Mouse (Mus musculus) limb, embryonic 13.5 days (tissue): ENCODE measurements around the gene Pisd. TPM values are rescaled to one million over a fixed set of nuclear protein-coding genes. Genes with fewer than 3 reads are reported as not detected.
"Not testable (repeated sequence)": the region's sequence is repeated elsewhere in the genome, so short reads cannot be mapped to it uniquely, and the experiment has no call there.

Experiments used
- ATAC-seq: fragments of 200-750 bp; cut with Nextera tagmentation; 2 replicates; pipeline ENCODE4 v1.8.0; 2017; ENCODE audit warnings: low read depth, moderate number of reproducible peaks, moderate TSS enrichment; ENCODE audit not compliant: low FRiP score
- H3K27ac ChIP-seq: fragments of 300-500 bp; sonication (generic); 2 replicates; pipeline ENCODE4 v1.5.1; 2015; ENCODE audit warnings: inconsistent platforms, mild to moderate bottlenecking, moderate library complexity
- H3K27me3 ChIP-seq: fragments of 300-500 bp; sonication (generic); 2 replicates; pipeline ENCODE4 v1.6.1; 2015; ENCODE audit warnings: mild to moderate bottlenecking, inconsistent platforms
- H3K36me3 ChIP-seq: fragments of 300-500 bp; sonication (generic); 2 replicates; pipeline ENCODE4 v1.6.1; 2015; ENCODE audit warnings: inconsistent platforms, mild to moderate bottlenecking, moderate library complexity
- H3K4me1 ChIP-seq: fragments of 300-500 bp; sonication (generic); 2 replicates; pipeline ENCODE4 v1.6.1; 2015; ENCODE audit warnings: inconsistent platforms
- H3K4me2 ChIP-seq: fragments of 300-500 bp; sonication (generic); replicated peaks from 2 replicates; pipeline ENCODE4 v1.6.1; 2015; ENCODE audit warnings: inconsistent platforms, mild to moderate bottlenecking, moderate library complexity
- H3K4me3 ChIP-seq: fragments of 300-500 bp; sonication (generic); 2 replicates; pipeline ENCODE4 v1.5.1; 2015; ENCODE audit warnings: moderate library complexity, mild to moderate bottlenecking, inconsistent platforms
- H3K9ac ChIP-seq: fragments of 300-500 bp; sonication (generic); 2 replicates; pipeline ENCODE4 v1.6.1; 2015; ENCODE audit warnings: mild to moderate bottlenecking, inconsistent platforms
- H3K9me3 ChIP-seq: fragments of 300-500 bp; sonication (generic); 2 replicates; pipeline ENCODE4 v1.6.1; 2016; ENCODE audit warnings: inconsistent platforms
- WGBS: fragments of 180-500 bp; shearing (Covaris S2); methylation state at CpG from one replicate; pipeline ENCODE4 v1.1.7; 2015; 5-methylcytosine and 5-hydroxymethylcytosine counted together
- polyA plus RNA-seq: library from polyadenylated mRNA; unstranded; fragments of >200 nt; fragmentation: Nextera tagmentation; extraction: Ambion mirVana; gene quantifications from 2 replicates; pipeline ENCODE4 v1.2.1, GENCODE M21; 2015

Pisd gene
- polyA plus RNA-seq, 1 experiment from 2014 or later: 54.4 TPM

DNA sequence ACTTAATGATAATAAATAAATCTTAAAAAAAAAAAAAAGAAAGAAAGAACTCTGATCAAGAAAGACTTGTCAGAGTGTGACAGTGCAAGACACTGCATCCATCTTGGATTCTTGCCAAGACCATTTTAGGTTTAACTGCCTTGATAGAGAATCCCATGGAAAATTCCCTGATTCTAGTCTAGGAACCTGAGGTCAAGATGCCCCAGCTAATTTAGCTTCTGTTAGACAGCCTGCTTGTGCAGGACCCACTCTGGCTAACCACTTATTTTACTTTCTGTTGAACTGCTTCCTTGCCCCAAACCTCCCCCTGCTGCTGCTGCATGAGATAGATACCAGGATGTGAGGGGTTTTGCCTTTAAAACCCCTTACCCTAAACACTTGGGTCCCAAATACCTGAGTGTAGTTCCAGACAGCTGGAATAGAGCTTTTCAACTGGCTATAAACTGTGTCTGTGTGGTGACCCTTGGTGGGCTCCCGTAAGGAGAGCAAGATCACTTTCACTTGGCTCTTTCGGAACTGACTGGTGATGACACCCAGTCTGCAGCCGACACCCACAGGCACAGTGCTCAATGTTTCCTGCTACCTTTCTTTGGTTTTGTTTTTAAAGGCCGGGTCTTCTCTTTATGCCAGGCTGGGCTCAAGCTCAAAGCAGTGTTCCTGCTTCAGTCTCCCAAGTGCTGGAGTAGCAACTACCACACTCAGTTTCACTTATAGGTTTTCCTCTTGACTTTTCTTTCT lies 17.6 kb downstream of the Pisd start:
- ATAC-seq: no peak
- Histone ChIP-seq H3K9me3 (no peaks in the 10 kb centered on the region), H3K27me3 (no peaks in the 10 kb centered on the region), H3K9ac (no peak overlapping the region), H3K4me1 (no peaks in the 10 kb centered on the region), H3K4me2 (no peak overlapping the region), H3K4me3 (no peak overlapping the region), H3K27ac (no peak overlapping the region), H3K36me3 (peaks cover 31% of the 10 kb centered on the region)
- WGBS: 93% methylated on average over 4 of the region's 4 CpGs

DNA sequence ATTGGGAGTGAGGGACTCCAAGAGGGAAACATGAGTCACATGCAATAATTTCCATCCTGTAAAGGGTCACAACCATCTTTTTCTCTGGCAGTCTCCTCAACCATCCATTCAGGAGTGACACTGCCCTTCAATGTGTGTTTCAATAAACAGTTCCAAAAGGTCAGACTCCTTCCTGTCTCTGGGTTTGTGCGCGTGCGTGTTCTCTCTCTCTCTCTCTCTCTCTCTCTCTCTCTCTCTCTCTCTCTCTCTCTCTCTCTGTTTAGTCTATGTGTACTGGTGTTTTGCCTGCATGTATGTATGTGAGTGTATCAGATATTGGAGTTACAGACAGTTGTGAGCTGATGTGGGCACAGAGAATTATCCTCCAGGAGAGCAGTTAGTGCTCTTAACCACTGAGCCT lies 18.4 kb downstream of the Pisd start:
- WGBS: 92% methylated on average over 3 of the region's 3 CpGs
- Histone ChIP-seq H3K36me3 (peaks cover 28% of the 10 kb centered on the region), H3K9me3 (no peaks in the 10 kb centered on the region), H3K27ac (no peak overlapping the region), H3K4me1 (no peaks in the 10 kb centered on the region), H3K4me3 (no peak overlapping the region), H3K4me2 (no peak overlapping the region), H3K9ac (no peak overlapping the region), H3K27me3 (no peaks in the 10 kb centered on the region)
- ATAC-seq: no peak

DNA sequence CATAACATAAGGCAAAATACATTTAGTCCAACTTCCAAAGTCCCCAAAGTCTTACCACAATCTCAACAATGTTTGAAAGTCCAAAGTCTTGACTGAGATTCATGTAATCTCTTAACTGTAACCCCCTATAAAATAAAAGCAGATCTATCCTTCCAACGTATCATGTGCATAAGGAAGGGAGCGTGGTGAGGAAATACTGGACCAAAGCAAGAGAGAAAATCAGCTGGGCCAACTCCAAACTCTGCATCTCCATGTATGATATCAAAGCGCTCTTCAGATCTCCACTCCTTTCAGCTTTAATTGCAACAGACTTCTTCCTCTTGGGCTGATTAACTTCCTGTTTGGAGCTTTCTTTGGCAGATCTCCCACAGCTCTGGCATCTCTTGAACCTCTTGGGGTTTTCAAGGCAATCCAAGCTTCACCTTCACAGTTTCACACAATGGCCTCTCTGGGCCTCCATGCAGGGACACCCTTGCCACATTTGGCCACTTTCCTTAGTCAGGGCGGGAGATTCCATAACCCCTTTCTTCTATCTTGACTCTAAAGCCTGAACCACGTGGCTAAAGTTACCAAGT lies 23.8 kb downstream of the Pisd start:
- no peak for ATAC-seq
- WGBS: 87% methylated on average over 5 of the region's 5 CpGs
- H3K27ac ChIP-seq: no peak overlapping the region

DNA sequence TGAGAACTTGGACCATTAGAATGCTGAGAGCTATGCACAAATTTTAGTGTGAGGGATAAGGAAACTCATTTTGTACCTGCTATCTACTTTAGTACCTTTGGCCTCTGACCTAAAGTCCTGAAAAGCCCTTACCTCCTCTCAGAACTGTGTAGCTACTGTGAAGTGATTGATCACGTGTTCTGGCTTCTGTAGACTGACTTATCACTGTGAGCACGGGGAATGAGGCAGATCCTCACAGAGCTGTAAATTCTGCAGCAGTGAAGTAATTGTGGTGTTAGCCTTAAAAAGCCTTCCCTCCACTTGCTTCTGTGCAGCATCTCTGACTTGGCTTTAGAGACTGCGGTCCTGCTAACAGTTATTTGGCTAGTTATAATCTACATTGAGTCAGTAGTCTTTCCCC lies 24.7 kb downstream of the Pisd start:
- Histone ChIP-seq H3K4me2 (no peak overlapping the region), H3K4me1 (no peaks in the 10 kb centered on the region), H3K27ac (no peak overlapping the region), H3K9me3 (no peaks in the 10 kb centered on the region), H3K27me3 (no peaks in the 10 kb centered on the region), H3K9ac (no peak overlapping the region), H3K36me3 (peaks cover 30% of the 10 kb centered on the region), H3K4me3 (no peak overlapping the region)
- ATAC-seq: no peak
- WGBS: 70% methylated on average over 3 of the region's 3 CpGs

More for the DNA sequence above, 23.8 kb downstream of the Pisd start:
- Histone ChIP-seq H3K4me2 (no peak overlapping the region), H3K4me1 (no peaks in the 10 kb centered on the region), H3K9me3 (no peaks in the 10 kb centered on the region), H3K36me3 (peaks cover 30% of the 10 kb centered on the region), H3K27me3 (no peaks in the 10 kb centered on the region), H3K9ac (no peak overlapping the region), H3K4me3 (no peak overlapping the region)

DNA sequence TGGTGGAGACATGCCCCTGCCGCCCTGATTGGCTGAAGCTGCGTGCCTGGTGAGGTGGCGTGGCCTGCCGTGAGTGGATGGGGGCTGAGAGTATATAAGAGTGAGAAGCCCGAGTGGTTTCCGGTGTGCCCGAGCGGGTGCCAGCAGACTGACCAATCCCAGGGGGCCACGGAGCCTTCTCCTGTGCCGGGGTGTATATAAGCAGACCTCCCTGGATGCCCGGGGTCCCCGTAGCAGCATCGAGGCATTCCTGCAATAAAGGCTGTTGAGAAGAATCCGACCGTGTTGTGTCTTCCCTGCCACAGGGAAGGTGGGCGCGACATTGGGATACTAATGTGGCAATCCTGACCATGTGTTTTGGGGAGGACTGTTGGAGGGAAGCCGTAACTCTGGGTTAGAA lies 25.1 kb downstream of the Pisd start:
- H3K27ac ChIP-seq, H3K9me3 ChIP-seq, H3K4me2 ChIP-seq, ATAC-seq, H3K4me1 ChIP-seq, H3K27me3 ChIP-seq, H3K9ac ChIP-seq, H3K4me3 ChIP-seq: not testable (repeated sequence)
- WGBS: 92% methylated on average over 18 of the region's 18 CpGs
- H3K36me3 ChIP-seq: peaks cover 30% of the 10 kb centered on the region

DNA sequence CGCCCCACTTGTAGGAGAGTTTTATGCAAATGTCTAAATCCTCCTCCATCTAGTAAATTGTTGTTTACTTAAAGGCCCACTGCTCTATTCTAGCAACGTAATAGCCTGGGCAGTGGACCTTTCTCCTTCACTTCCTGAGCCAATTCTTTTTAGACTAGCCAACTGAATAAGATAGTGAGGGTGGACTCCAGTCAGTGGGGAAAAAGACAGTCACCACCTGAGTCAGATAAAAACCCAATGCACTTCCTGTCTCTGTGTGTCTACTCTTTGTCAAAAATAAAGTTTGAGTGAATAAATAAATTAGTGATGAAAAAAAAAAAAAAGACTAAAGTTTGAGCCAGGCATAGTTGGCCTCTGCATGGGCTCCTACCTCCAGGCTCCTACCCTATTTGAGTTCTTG lies 25.8 kb downstream of the Pisd start:
- no peak overlapping the region for H3K27ac ChIP-seq
- 90% methylated on average over 2 of the region's 2 CpGs for WGBS

DNA sequence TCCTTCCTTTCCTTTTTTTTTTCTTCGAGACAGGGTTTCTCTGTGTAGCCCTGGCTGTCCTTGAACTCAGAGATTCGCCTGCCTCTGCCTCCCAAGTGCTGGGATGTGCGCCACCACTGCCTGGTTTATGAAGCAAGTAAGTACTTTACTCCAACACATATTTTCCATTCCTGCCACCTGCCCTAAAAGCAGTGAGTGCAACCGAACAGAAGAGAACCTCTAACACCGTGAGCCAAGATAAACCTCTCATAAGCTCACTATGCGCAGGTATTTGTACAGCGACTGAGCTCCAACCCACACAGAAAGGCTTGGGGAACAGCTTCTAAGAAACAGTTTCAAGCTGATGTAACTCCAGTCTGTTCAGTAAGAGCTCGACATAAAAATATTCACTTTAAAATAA lies 29.3 kb downstream of the Pisd start:
- H3K4me2 ChIP-seq: no peak overlapping the region
- no peak overlapping the region for H3K27ac ChIP-seq
- H3K4me3 ChIP-seq: no peak overlapping the region
- ATAC-seq: no peak
- no peaks in the 10 kb centered on the region for H3K27me3 ChIP-seq
- H3K9me3 ChIP-seq: no peaks in the 10 kb centered on the region
- 96% methylated on average over 8 of the region's 8 CpGs for WGBS
- no peak overlapping the region for H3K9ac ChIP-seq
- H3K36me3 ChIP-seq: peaks cover 7% of the 10 kb centered on the region
- H3K4me1 ChIP-seq: no peaks in the 10 kb centered on the region

More for the DNA sequence above, 25.8 kb downstream of the Pisd start:
- Histone ChIP-seq H3K4me1 (no peaks in the 10 kb centered on the region), H3K36me3 (peaks cover 28% of the 10 kb centered on the region), H3K4me3 (no peak overlapping the region), H3K9ac (no peak overlapping the region), H3K9me3 (no peaks in the 10 kb centered on the region), H3K4me2 (no peak overlapping the region), H3K27me3 (no peaks in the 10 kb centered on the region)
- no peak for ATAC-seq

DNA sequence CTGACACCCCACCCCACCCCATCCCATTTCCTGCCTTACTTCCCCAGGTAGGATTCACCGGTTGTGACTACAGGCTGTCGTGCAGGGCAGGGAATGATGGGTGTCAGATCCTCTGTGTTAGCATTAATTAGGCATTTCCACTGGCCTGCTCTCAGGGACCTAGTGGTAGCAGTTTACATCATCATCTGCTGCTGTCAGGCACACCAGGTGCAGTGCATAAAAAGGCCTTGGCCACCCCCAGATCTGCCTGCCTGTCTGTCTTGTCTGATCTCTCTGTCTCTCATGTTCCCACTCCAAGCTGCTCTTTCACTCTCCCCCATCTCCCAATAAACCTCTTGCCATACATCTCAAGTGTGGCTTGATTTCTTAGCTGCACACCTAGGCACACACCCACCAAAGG lies 33.7 kb downstream of the Pisd start:
- H3K4me3 ChIP-seq: no peak overlapping the region
- H3K36me3 ChIP-seq: no peaks in the 10 kb centered on the region
- H3K27ac ChIP-seq: no peak overlapping the region
- no peaks in the 10 kb centered on the region for H3K27me3 ChIP-seq
- peaks cover 2% of the 10 kb centered on the region; the same call in 1 of the 2 replicates for H3K4me1 ChIP-seq
- ATAC-seq: no peak
- no peak overlapping the region for H3K4me2 ChIP-seq
- H3K9me3 ChIP-seq: no peaks in the 10 kb centered on the region
- WGBS: 55% methylated on average over 2 of the region's 2 CpGs
- H3K9ac ChIP-seq: no peak overlapping the region

DNA sequence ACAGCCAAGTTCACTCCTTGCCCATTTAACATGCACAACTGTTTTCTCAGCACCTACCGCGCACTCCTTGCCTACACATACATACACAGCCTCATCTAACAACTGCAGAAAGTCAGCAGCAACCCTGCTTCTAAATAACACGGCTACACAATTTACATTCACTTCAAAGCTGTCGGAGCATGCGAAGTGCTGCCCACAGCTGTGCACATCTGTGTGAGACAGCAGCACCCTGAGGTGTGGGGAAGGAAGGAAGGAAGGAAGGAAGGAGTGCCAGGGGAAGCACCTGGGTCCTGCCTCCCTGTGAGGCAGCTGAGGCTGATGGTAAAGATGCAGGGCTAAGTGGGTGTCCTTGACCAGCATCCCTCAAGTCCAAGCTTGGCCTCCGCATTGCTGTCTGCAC lies 36.5 kb downstream of the Pisd start:
- H3K4me2 ChIP-seq: no peak overlapping the region
- no peak overlapping the region for H3K4me3 ChIP-seq
- H3K9me3 ChIP-seq: no peaks in the 10 kb centered on the region
- H3K9ac ChIP-seq: peak overlapping the region; percentile 35; the same call in 1 of the 2 replicates
- ATAC-seq: no peak
- H3K27me3 ChIP-seq: no peaks in the 10 kb centered on the region
- H3K4me1 ChIP-seq: peaks cover 13% of the 10 kb centered on the region
- WGBS: 88% methylated on average over 6 of the region's 6 CpGs
- H3K36me3 ChIP-seq: no peaks in the 10 kb centered on the region
- H3K27ac ChIP-seq: no peak overlapping the region

DNA sequence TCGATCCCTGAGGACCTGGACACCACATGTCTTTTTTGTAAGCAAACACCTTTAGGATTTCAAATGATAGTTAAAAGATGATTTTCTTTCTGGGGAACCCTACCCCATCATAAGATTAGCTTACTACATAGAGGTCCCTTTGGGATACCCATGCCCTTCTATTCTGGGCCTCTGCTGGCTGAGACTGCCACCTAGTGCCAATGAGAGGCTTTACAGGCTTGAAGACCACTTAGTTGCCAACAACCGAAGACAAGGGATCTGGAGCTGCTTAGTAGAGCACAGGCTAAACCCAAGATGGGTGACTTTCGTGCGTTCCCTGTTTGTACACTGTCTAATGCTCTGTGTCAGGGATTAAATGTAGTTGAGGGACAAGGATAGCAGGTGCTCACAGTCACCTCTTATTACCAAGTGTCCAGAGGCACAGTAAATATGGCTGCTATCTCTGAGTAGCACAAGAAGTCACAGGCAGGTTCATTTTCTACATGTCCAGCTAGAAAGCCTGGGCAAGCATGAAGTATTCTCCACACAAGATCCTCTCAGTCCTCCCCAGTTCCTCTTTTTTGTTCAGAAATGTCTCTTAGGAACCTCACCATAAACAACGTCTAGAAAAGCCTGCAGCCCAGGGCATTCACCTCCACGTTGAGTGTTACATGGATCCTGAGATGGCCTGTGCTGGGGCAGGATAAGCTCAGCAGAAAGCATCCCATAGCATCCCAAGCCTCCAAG lies 37.6 kb downstream of the Pisd start:
- no peaks in the 10 kb centered on the region for H3K9me3 ChIP-seq
- H3K4me1 ChIP-seq: peaks cover 13% of the 10 kb centered on the region
- no peaks in the 10 kb centered on the region for H3K27me3 ChIP-seq
- WGBS: 64% methylated on average over 6 of the region's 6 CpGs
- no peaks in the 10 kb centered on the region for H3K36me3 ChIP-seq
- H3K4me2 ChIP-seq: no peak overlapping the region
- no peak overlapping the region for H3K9ac ChIP-seq
- no peak overlapping the region for H3K27ac ChIP-seq
- no peak overlapping the region for H3K4me3 ChIP-seq
- ATAC-seq: no peak

DNA sequence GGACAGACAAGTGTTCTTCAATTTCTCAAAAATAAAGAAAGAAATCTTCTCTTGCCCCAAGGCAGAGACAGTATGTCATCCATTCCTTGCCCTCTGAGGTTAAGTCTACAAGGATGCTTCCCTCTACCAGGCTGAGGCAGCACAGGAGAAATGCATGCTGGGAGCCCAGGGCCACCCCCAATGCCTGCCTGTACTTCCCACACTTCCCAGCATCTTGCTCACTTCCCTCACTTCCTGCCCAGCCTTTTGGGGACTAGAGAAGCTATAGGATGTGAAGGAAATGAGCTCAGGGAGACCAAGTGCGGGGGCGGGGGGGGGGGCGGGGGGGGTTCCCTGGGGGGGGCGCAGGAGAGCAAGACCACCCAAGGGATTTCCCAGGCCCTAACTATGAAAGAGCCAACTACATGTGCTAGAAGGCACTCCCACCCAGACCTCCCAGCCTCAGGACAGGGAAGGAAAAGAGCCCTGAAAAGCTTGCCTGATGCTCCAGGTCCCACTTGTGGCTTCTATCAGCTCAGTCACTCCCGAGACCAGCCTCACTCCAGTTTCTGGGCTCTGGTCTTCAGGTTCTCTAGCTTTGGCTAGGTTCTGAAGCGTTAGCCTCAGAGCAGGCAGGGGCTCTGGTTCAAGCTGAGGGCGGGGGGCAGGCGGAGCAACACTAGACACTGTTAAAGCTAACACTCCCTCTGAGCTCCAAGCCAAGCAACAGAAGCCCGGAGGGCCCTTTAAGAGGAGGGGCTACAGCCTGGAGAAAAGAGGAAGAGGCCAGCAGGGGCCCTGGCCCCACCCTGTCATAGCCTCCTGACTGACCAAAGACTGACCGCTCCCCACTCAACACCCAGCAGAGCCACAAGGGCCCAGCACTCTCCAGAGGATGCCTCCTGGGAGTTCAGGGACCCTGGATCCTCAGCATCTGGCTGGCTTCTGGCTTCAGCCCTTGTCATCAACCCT lies 39.5 kb downstream of the Pisd start:
- no peaks in the 10 kb centered on the region for H3K36me3 ChIP-seq
- H3K4me1 ChIP-seq: peaks cover 13% of the 10 kb centered on the region
- no peaks in the 10 kb centered on the region for H3K9me3 ChIP-seq
- H3K9ac ChIP-seq: peak overlapping the region; percentile 57
- H3K27ac ChIP-seq: peak overlapping the region; percentile 70
- ATAC-seq: peak; percentile 77
- H3K27me3 ChIP-seq: no peaks in the 10 kb centered on the region
- 2% methylated on average over 6 of the region's 10 CpGs for WGBS
- H3K4me2 ChIP-seq: peak overlapping the region; percentile 53
- H3K4me3 ChIP-seq: peak overlapping the region; percentile 35

DNA sequence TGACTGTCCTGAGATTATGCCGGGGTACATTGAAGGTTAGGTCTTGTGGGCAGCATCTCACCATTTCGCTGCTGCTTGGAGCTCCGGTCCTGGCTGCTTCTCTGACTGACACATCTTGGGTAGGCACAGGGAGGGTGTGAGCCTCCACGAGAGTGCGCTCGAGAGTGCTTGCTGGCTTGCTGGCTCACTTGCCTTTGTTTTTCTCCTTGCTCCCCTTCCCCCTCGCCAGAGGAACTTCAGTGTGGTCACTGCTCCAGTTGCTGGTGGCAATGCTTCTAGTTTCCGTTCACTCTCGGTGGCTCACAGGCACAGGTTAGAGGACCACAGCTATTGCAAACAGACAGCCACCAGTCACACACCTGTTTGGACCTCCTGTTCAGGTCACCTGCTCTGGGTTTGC lies 43.3 kb downstream of the Pisd start:
- peaks cover 5% of the 10 kb centered on the region for H3K36me3 ChIP-seq
- WGBS: 70% methylated on average over 9 of the region's 9 CpGs
- H3K4me2 ChIP-seq: no peak overlapping the region
- H3K27me3 ChIP-seq: no peaks in the 10 kb centered on the region
- no peak overlapping the region for H3K27ac ChIP-seq
- H3K9ac ChIP-seq: no peak overlapping the region
- peaks cover 13% of the 10 kb centered on the region for H3K4me1 ChIP-seq
- H3K4me3 ChIP-seq: no peak overlapping the region
- no peak for ATAC-seq
- no peaks in the 10 kb centered on the region for H3K9me3 ChIP-seq
